Mouse (Mus musculus) MEL (cell line): ENCODE measurements at regions not wholly inside any gene's neighbourhood (a gene's known extent, or its start where the extent isn't known, plus 50 kb on each side); places are given as distances from the start of the nearest gene placed in this dataset.

ENCODE experiments used
- CHD1 ChIP-seq: IDR thresholded peaks from 2 replicates; pipeline ENCODE4 v1.6.1; 2012; ENCODE audit warnings: low read depth, mild to moderate bottlenecking, inconsistent platforms, low read length, improper control_type of control experiment
- CHD2 ChIP-seq: IDR thresholded peaks from 2 replicates; pipeline ENCODE4 v1.6.1; 2011; ENCODE audit warnings: low read length, improper control_type of control experiment
- CTCF ChIP-seq, 3 experiments: IDR thresholded peaks in 2 of 3; conservative IDR thresholded peaks in 1 of 3; 2 replicates each; pipeline ENCODE4 v1.5.1; 2011 to 2012; ENCODE audit warnings: low read length in 3 of 3, low read depth in 2 of 3, mild to moderate bottlenecking in 2 of 3, improper control_type of control experiment in 1 of 3, inconsistent platforms in 1 of 3, mixed read lengths in 1 of 3, moderate library complexity in 1 of 3; ENCODE audit not compliant: control insufficient read depth in 1 of 3, insufficient read depth in 1 of 3, poor library complexity in 1 of 3, severe bottlenecking in 1 of 3
- POLR2AphosphoS5 ChIP-seq: IDR thresholded peaks from 2 replicates; pipeline ENCODE4 v1.6.1; 2012; ENCODE audit warnings: low read depth, borderline replicate concordance, mild to moderate bottlenecking, inconsistent platforms, low read length, moderate library complexity, mixed read lengths

DNA sequence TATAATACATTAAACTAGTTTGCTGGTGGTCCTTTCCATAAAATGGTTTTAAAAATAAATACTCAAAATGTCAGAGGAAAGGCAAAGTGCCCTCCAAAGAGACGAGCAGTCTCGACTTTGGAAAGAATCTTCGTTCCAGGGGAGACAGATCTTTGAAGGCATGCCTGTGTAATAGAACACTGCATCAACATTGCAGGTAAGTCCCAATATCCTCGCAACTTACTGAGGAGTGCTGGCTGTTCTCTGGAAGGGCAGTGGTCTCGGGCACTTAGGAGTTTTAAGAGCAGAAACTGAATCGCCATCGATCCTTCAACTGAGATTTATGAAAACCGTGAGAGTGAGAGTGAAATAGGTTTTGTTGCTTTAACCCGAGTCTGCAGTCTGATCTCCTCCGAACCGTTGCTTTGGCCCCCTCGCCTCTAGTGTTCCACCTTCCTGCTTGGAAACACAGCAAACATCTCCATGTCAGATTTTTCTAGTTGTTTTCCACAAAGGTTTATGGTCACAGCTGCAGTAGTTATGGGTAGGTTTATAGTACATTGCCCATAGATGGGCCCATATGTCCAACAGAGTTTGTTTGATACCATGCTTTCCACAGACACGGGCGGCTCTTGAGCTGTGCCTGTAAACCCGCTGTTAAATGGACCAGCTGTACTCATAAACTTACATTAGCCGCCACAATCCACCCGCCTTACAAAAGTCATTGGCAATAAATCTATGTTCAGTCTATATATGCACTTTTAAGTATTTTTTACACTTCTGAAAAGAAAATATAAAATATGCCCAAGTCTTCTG is 181.6 kb upstream of the Eya4 start:
- TF ChIP-seq CHD1 (no peak), CTCF (IDR thresholded peaks at IDR 0.05 in 2 of 3, conservative IDR thresholded peaks at IDR 0.05 in 1 of 3; ENCODE audit: control insufficient read depth in 1 of 3, insufficient read depth in 1 of 3, low read depth in 2 of 3, low read length in 3 of 3, poor library complexity in 1 of 3, severe bottlenecking in 1 of 3) (no peak), CHD2 (no peak), POLR2AphosphoS5 (no peak)
